Mouse (Mus musculus) T-cell, adult 2 months (primary cell): Measurements from ENCODE around the gene Rsph9.

Experiments used
- DNase-seq: peaks from one replicate; pipeline ENCODE4 v3.0.0; 2022; ENCODE audit warnings: low spot score

The Rsph9 gene

GRCm38 (mm10) chr17:46143578-46144423 lies at the start of gene Rsph9:
Gene Rsph9 (minus strand): TSS chr17:46144216.
- DNase-seq, result peak; percentile 73

DNA sequence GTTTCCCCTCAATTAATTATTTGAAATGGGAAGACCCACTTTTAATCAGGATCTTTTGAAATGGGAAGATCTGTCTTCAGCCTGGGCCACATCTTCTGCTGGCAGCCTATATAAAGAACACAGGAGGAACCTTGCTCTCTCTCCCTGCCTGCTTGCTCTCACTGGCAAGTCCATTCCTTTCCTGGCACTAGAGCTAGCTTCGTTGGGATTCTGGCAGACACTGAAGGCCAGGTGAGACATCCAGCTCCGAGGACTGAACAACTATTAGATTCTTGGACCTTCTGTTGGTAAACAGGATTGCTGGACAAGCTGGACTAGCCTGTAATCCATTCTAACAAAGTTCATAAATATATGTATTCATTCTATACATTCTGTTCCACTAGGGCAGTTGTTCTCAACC lies 44.8 kb upstream of the Rsph9 start:
- DNase-seq, result no peak

DNA sequence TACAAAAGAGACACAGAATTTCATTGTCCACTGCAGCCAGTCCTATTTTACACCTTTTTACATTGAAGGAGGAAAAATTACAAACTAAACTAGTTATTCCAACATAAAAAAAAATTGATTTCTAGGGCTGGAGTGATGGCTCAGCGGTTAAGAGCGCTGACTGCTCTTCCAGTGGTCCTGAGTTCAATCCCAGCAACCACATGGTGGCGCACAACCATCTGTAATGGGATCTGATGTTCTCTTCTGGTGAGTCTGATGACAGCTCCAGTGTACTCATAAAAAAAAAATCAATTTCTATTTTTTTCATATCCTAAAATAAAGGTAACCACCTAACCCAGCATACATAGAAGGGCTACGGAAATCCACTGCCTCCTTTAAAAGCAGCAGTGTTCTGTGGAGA lies 38.3 kb upstream of the Rsph9 start:
- DNase-seq, result no peak

DNA sequence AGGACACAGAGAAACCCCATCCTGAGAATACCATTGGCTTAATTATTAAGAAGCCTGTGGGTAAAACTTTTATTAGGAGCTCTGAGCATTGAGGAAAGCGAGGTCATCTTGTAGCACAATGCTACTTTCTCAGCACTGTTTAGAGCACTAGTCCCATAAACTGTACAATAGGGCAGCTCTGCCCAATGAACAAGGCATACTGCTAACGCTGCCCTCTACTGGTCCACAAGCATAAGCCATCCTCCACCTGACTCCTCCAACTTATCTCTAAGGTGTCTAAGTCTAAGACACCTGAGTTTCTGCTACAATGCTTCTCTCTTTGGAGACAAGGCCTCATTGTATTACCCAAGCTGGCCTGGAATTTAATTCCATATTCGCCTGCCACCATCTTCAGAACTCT lies 26.5 kb upstream of the Rsph9 start:
- peak; percentile 57 for DNase-seq

GRCm38 (mm10) chr17:46168768-46169167 lies 24.8 kb upstream of the Rsph9 start:
- DNase-seq, result no peak

DNA sequence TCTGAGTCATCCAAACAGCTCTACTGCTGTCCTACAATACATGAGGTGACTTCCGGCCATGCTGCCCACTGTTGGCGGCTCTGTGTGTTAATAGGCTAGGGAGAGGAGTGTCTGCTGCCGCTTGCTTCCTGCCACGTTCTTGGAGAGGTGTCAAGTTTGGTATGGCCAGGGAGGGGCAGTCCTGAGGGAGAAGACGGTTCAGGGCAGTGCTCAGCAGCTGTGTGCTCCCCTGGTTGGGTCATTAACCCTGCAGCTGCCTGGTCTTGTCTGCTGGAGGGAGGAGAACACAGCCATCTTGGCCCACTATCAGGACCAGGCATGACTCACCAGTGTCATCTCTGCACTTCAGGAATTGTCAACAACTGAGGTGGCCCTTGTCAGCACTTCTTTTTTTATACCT lies 24.3 kb upstream of the Rsph9 start:
- DNase-seq, result no peak

GRCm38 (mm10) chr17:46167014-46167413 lies 23.0 kb upstream of the Rsph9 start:
- no peak for DNase-seq

DNA sequence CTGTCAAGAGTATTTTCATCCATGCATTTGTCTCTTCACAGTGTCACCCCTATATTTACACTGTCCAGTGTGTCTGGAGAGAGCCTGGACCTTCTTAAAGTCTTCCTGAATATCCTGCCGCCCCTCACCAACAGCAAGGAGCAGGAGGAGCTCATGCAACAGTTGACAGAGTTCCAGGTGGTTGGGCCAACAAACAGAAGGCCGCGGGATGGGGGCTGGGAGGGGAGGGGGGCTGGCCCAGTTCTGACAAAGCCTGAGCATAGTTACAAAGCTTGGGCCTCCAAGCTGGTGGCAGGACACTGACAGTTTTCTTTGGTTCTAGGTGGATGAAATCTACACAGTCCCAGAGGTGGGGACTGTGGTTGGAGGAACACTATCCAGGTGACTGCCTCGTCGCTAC lies 22.3 kb upstream of the Rsph9 start:
- no peak for DNase-seq

DNA sequence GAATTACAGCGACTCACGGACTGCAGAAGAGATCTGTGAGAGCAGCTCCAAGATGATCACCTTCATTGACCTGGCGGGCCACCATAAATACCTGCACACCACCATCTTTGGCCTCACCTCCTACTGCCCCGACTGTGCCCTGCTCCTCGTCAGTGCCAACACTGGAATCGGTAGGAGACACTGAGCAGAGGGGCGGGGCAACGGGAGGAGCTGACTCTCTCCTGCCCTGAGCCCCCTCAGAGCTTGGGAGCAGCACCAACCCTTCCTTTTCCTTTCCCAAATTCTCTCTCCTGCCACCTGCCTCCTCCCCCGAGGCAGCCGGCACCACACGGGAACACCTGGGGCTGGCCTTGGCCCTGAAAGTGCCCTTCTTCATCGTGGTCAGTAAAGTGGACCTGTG lies 21.4 kb upstream of the Rsph9 start:
- DNase-seq, result no peak

DNA sequence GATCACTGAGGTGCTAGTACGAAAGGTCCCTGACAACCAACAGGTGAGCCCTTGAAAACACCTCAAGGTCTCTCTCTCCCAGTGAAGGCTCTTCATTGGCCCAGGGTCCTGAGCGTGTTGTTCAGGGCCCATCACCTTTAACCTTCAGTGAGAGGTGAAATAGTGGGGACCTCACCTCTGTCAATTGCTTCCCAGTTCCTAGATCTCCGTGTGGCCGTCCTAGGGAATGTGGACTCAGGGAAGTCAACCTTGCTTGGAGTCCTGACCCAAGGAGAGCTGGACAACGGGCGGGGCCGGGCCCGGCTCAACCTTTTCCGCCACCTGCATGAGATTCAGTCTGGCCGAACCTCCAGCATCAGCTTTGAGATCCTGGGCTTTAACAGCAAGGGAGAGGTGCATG lies 20.8 kb upstream of the Rsph9 start:
- no peak for DNase-seq

- DNase-seq, result no peak
These were observed 20.3 kb upstream of the Rsph9 start for GRCm38 (mm10) chr17:46164301-46164700.

DNA sequence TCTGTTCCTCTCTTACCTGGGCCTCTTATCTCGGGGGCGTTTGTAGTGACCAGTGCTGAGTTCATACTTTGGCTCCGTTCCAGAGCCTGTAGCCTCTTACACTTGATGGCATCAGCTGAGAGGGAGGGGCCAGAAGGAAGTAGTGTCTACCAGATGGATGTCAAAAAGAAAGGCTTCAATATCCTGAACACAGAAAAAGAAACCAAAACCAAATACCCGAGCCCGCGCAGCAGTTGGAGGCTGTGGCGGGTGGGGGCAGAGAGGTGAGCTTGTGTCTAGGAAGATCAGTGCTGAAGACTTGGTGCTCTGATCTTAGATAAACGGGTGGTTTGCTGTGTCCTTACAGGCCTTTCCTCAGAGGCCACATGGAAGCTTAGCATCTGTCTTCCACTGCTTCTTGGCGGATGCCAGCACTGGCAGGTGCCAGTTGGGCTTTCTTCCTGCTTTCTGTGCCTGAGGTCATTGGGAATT lies 19.0 kb upstream of the Rsph9 start:
- peak; percentile 91 for DNase-seq

- no peak for DNase-seq
These were observed 18.5 kb upstream of the Rsph9 start for GRCm38 (mm10) chr17:46162551-46162950.

DNA sequence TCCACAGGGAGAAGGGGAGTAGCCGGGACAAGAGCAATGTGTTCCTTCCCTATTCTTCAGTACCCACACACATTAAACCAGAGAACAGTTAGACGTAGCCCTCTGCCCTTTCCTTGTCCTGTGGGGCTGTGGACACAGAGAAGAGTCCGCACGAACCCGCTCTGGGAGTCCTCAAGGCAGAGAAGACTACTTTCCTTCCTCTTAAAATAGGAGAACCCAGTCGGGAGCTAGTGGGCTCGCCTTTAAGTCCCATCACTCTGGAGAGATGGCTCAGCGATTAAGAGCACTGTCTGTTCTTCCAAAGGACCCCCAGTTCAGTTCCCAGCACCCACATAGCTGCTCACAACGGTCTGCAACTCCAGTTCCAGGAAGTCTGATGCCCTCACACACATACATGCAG lies 17.7 kb upstream of the Rsph9 start:
- no peak for DNase-seq

GRCm38 (mm10) chr17:46161179-46161578 lies 17.2 kb upstream of the Rsph9 start:
- peak; percentile 47 for DNase-seq

DNA sequence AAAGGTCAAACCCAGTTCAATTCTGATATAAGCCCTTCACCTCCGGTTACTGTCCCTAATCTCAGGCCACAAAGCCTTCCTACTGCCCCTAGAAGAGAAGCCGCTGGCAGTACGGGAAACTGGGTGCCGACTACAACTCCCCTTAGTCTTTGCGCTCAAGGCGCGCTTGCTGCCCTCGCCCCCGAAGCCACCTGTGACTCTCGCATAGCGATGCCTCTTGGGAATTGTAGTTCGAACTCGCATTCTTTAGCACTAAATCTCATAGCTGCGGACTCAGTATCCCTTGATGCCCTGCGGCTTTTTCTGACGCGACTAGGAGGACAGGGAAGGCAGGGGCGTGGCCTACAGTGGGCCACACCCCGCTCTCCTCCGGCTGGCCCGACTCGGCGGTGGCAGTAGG lies 16.7 kb upstream of the Rsph9 start, which contains the start of gene Gtpbp2:
Gene Gtpbp2 (plus strand): TSS at position 347 of the 400 bp plus-strand sequence.
- peak; percentile 98 for DNase-seq

GRCm38 (mm10) chr17:46160090-46160662 lies 16.2 kb upstream of the Rsph9 start:
- DNase-seq, result peak; percentile 89

DNA sequence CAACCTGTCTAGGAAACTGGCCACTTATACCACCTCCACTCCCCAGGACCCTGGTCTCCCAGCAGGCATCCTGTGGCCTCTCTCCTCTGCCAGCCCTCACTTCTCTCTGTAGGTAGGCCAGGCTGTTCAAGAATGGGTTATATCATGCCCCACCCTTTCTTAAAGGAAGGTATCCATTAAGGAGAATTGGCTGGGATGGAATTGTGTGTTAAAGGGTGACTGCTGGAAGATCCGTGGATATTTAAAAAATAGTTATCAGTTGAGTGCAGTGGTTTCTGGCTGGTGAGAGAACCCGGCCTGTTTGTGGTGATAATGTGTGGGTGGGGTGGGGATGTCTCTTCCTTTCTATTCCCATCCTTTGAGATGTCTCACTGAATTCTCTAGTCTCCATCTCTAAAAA lies 15.2 kb upstream of the Rsph9 start:
- no peak for DNase-seq

DNA sequence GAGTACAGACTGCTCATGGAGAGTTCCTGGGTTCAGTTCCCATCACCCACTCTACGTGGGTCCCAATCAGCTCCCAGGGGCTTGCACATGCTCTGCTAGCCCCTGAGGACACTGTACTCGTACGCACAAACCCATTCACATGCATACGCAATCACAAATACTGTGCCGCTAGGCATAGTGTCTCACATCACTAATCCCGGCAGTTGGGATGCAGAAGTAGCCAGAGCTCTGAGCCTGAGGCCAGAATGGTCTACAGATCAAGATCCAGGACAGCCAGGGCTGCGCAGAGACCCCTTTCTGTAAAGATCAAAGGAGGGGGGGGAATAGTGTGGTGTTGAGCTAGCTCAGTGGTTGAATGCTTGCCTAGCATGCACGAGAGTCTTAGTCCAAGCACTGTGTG lies 13.1 kb upstream of the Rsph9 start:
- DNase-seq, result no peak

GRCm38 (mm10) chr17:46156680-46157079 lies 12.7 kb upstream of the Rsph9 start:
- DNase-seq, result no peak

- DNase-seq, result no peak
These were observed 10.3 kb upstream of the Rsph9 start for GRCm38 (mm10) chr17:46154336-46154735.

DNA sequence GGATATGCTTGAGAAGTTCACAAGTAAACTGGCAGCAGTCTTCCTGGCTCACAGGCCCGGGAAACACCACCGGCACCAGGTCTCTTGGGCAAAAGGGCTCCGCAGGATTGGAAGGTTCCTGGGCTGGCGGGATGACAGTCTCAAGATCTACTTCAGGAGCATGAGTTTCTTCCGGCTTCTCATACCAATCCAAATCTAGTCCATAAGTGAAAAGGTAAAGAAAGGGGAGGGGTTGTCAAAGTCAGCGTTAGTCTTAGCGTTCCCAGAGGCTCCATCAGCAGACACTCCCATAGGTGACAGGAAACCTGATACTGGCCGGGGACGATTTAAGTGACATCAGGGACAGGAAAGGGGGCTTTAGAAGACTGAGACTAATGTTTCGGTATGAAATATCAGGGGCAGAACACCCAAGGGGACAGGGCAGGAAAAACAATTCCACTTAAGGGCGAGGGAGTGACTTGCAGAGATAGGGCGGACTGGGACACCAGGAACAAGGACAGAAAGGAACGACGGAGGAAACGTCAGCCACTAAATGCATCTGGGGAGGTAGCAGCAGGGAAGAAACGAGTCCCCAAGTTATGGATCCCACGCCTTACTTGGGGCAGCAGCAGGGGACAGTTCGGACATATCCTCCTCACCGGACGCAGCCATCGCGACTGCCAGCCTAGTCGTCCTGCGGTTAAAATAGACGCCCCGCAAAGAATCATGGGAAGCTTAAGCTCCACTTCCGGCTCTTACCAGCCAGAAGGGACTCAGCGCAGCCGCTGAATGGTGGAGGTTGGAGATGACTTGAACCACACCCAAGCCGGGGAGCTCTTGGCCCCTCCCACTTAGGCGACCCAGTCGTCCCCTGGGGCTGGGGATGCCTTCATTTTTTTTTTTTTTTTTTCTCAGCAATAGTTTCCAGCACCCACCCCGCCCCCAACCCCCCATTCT lies 9.1 kb upstream of the Rsph9 start, which contains the start of gene Mad2l1bp:
Gene Mad2l1bp (minus strand): TSS at position 707 of the 936 bp plus-strand sequence.
- peak; percentile 90 for DNase-seq
